Mouse (Mus musculus) right cerebral cortex, adult 18-20 months (tissue): ENCODE results near the gene Grik3.
"Not testable (repeated sequence)": the region's sequence is repeated elsewhere in the genome, so short reads cannot be mapped to it uniquely, and the experiment has no call there.

Experiments used
- DNase-seq: peaks from one replicate; pipeline ENCODE4 v3.0.0; 2022; ENCODE audit warnings: mixed read lengths

The Grik3 gene

DNA sequence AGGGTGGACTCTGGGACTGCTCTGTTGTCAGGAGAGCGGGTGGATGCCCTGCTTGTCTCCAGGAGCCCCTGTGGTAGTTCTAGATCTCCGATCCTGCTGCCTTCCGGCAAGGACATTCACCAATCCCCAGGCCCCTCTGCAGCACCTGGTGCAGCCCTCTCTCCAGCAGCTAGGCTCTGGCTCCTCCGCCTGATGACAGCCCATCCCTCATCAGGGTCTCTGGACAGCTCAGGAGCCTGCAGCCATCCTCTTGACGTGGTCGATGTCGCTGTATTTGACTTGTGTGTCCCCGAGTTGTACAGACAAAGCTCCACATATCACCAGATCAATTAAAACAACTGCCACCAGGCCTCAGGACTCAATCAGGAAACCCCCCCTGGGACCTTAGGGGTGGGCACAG is 110.1 kb downstream of the Grik3 start:
- DNase-seq = no peak

GRCm38 (mm10) chr4:125601301-125601700 is 110.8 kb downstream of the Grik3 start:
- no peak for DNase-seq

DNA sequence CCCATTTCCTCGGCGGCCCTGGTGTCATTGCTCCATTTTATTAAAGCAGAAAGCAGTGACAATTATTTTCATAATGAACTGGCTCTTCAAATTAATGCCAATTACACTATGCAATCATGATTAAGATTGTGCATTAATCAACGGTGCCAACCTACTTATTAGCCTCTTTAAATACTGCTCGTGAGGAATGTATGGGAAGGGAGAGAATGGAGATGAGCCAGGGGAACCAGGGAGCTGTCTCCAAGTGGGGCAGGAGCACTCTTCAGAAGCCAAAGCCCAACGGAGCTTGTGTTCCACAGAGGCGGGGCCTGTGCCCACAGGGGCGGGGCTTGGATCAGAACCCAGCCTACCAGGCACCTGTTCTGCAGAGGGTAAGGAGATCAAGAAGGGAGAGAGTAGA is 114.0 kb downstream of the Grik3 start:
- DNase-seq = no peak

- DNase-seq = no peak
Measured at GRCm38 (mm10) chr4:125606147-125606546, 115.6 kb downstream of the Grik3 start.

GRCm38 (mm10) chr4:125607397-125608042 is 117.0 kb downstream of the Grik3 start:
- no peak for DNase-seq

DNA sequence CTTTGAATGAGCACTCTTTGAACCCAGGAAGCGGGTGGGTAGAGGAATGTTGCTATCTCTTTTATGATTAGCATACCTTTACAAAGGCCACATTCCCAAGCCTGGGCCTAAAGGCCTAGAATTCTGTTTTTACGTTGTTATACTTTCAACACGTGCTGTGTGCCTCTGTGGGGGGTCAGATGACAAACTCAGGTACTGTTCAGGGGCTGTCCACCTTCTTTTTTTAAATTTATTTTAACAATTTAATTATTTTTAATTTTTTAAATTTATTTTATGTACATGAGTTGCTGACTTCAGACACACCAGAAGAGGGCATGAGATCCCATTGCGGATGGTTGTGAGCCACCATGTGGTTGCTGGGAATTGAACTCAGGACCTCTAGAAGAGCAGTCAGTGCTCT is 118.4 kb downstream of the Grik3 start:
- DNase-seq = not testable (repeated sequence)

DNA sequence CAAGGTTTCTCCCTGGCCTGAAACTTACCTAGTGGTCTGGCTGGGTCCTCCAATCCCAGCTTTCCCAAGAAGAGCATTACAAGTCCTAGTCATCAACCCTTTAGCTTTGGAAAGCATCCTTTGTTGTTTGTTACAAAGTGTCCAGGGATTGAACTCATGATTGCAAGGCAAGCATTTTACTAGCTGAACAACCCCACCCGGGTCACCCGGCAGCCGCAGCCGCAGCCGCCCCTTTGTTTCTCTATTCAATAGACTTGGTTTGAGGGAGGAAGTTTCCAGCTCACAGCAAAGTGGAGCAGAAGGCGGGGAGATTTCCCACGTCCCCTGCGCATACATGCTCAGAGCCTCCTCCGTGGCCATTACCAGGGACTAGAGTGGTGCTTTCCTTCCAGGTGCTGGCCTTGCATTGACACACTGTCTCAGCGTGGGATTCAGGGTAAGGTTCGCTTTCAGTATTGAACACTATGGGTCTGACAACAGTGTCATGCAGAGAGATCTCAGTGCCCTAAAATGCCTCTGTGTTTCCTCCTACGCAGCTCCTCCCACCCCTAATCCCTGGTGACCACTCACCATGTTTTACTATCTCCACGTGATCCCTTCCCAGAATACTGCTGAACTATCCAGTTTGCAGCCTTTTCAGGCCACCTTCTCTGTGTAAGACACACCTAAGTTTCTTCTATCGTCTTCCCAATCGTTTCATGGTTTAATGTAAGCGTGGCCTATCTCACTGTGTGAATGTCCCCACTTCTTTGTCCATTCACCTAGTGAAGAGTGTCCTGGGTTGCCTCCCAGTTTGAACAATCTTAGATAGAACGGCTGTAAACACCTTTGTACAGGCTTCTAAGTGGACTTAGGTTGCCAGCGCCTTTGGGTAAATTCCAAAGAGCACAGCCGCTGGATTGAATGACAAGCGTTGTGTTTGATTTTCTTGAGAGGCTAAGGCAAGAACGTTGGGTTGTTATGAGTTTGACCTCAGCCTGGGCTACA is 119.1 kb downstream of the Grik3 start:
- DNase-seq = no peak

GRCm38 (mm10) chr4:125617851-125618250 is 127.4 kb downstream of the Grik3 start:
- no peak for DNase-seq

DNA sequence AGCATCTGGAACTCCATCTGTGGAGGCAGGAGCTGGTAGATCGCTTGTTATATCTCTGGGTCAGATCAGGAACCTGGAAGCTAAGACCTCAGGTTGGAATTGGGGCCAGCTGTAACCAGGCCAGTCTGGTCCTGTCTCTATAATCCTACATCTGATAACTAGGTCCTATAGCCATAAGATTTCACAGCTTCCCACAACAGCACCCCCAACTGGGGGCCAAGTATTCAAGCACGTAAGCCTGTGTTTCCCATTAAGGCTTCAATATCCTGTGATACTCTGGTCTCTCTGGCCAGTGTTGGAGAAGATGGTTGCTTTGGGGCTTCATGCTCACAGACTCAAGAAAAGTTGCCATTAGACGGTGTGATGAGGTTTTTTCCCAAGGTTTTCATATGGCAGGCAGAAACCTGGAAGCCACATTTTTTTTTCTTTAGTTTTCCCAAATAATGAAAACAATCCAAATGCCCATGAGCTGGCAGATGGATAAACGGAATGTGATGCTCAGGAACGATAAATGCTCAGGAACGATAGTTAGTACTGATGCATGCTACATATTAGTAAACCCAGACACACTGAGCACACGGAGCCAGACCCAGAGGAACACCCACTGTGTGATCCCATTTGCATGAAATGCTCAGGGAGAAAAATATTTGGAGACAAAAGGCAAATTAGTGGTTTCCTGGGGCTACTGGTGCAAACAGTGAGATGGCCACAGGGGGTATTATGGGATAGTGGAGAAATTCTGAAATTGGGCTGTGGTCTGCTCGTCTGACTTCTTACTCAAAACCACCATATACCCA is 128.2 kb downstream of the Grik3 start:
- no peak for DNase-seq

GRCm38 (mm10) chr4:125624885-125625678 is 134.6 kb downstream of the Grik3 start:
- DNase-seq = no peak

- peak; percentile 40 for DNase-seq
Measured at GRCm38 (mm10) chr4:125629544-125629943, 139.0 kb downstream of the Grik3 start.

GRCm38 (mm10) chr4:125635037-125635436 is 144.5 kb downstream of the Grik3 start:
- no peak for DNase-seq

DNA sequence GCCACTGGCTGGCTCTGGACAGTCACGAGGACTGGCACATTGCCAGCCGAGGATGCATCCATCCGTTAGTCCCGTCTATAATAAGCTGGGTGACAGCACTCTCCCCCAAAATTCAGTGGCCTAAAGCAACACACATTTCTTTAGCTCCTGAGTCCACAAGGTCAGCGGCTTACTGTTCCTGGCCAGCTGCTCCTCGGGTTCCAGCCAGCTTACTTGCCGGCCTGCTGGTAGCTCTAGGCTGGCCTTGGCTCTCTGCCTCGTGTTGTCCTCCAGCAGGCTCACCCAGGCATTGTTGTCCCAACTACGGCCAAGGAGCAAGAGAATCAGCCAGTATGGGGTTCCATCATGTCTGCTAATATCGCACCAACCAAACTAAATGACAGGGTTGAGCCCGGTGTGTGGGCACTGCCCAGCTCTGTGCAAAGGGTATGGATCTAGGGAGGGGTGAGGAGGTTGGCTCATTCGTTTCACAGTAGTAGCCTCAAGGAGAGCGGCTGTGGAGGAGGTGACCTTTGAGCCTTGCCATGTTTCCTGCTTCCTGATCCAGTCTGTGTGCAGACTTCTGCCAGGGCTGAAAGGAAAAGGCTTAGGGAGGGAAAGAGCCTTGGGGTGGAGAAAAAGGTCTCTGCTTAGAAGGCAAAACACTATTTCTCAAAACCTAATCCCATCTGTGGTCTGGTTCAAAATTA is 146.3 kb downstream of the Grik3 start:
- DNase-seq = peak; percentile 53

DNA sequence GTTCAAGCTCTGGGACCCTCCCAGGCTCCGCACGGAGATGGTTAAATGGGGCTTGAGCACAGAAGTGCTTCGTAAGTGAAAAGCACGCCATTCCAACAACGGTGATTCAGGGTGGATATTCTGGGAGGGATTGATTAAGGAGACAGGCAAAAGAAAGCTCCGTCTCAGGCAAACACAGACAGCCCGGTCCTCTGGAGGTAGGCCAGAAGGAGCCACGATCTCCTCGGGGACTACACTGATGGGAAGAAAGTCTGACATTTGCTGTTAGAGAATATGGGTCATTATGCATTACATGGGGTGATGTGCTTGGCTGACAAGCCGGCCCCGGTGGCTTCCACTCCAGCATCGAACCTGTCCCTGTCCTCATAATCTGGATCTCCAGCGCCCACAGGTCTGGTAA is 146.9 kb downstream of the Grik3 start:
- DNase-seq = no peak

DNA sequence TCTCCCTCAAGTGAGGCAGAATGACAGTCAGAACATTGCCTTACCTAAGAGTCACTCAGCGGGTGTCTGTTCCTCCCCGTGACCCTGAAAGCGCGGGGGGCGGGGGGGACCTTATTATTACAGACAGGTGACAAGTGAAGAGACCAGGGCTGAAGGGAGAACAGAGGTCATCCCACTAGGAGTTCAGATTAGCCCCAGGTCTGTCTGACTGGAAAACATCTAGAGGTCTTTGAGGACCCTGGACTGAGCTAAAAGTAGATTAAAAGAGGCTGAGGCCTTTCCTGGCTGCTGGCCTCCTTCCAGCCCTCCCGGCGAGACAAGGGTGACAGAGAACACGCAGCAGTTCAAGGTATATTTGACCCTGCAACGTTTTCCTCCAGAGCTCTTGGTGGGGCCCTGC is 150.0 kb downstream of the Grik3 start:
- no peak for DNase-seq

DNA sequence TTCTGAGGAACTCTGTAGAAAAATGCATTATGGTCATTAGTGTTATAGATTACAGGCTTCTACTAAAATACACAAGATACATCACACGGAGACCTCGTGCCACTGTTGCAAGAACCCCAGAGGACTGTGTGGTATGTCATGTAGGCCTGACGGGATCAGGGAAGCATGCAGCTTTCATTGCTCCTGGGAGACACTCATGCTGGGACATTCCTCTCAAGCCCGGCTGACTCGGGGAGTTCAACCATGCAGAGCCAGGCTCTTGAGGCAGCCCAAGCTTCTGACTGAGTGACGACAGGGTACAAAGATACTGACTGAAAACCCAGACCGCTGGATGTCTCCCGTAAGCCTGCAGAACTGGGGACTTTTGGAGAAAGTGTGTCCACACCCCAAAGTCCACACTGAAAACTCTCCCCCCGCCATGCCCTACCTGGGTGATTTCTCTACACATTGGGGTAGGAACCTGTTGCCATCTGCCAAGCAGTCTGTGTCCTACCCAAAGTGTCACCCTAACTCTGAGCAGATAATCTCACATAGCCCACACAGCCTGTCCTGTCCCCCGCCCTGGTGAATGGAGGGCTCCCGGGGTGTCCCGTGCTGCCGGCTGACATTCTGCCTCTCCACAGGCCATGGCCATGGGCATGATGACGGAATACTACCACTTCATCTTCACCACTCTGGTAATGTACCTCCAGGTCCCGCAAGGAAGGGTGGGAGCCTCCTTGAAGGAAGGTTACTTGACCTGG is 150.6 kb downstream of the Grik3 start:
- DNase-seq = no peak

DNA sequence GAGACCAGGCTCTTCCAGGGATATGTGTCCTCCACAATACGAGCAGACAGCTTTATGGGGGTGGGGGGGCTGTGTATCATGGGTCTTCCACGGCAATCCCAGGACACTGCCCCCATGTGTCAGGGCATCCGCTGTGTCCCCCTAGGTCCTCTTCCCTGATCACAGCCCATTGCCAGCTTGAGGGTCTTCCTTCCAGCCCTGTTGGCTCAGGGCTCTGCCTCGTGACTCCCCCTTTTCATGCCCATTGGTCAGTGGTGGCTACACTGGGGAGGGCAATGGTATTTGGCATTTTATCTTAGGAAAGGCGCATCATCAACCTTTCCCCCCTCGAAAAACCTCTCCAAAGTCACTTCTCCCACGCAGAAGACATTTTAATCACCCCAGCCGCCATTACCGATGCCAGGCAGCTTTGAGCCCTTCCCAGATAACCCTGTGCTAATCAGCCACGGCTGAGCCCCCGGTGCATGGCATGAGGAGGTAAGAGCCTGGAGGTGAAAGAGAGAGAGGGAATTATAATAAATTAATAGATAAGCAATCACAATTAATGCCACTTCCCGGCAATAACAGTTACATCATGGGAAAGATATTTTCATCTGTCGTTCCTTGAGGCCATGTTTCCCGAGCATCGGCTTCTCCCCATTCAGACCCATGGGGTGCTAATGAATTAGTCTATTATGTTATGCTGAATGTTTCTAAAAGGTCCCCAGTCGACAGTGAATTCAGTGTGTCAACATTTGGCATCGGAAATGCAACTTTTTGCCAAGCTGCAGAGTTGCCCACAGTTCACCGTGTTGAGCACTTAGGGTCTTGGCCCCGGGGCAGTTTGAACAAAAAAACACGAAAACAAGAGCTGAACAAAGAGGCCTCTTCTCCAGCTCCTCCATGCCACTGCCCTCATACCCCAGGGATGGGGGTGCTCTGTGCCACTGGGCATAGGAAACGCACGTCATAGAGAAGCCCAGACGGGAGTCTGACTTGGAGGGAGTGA is 154.4 kb downstream of the Grik3 start:
- peak; percentile 69 for DNase-seq

DNA sequence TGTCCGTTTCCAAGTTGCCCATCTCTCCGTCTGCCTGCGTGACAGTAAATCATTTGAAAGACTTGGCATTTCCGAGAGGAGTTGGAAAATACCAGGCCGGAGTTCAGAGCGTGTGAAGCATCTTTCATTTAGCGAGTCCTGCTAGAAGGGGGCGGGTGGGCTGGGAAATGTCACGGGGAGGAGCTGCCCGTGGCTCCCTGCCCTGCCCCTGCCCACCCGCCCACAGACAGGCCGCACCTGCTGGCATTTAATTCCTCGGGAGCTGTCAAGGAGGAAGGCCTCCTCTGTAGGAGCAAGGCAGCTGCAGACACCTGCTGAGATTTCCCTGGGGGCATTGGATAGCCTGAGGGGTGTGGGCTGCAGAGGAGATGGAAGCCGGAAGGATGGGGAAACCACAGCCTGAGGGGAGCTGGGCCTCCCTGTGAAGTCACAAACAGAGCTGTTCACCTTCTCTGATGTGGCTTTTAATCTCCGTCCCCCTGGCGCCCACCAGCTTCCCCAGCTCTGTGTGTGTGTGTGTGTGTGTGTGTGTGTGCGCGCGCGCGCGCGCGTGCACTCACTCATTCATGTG is 161.3 kb downstream of the Grik3 start:
- no peak for DNase-seq

DNA sequence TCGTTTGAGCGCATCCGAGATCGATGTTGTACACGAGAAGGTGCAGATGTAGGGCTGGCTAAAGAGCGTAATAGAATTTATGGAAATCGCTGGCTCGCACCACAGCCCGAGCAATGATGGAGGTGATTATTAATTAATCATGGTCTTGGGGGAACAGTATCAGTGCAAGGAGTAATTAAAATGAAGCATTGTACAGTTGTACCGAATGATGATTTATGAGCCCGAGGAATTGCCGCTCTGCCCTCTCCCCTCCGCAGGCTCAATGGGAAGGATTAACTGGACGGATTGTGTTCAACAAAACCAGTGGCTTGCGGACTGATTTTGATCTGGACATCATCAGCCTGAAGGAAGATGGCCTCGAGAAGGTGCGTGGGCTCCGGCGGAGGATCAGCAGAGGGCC is 165.5 kb downstream of the Grik3 start:
- no peak for DNase-seq
